Mouse (Mus musculus) limb, embryonic 13.5 days (tissue): ENCODE results near the gene Inhbe. TPM values are rescaled to one million over a fixed set of nuclear protein-coding genes. Genes with fewer than 3 reads are reported as not detected.
A peak's percentile ranks its signal among the peaks of the same experiment; 100 is the strongest.

Experiments
- ATAC-seq: fragments of 200-750 bp; cut with Nextera tagmentation; 2 replicates; pipeline ENCODE4 v1.8.0; 2017; ENCODE audit warnings: low read depth, moderate number of reproducible peaks, moderate TSS enrichment; ENCODE audit not compliant: low FRiP score
- H3K27ac ChIP-seq: fragments of 300-500 bp; sonication (generic); 2 replicates; pipeline ENCODE4 v1.5.1; 2015; ENCODE audit warnings: inconsistent platforms, mild to moderate bottlenecking, moderate library complexity
- H3K27me3 ChIP-seq: fragments of 300-500 bp; sonication (generic); 2 replicates; pipeline ENCODE4 v1.6.1; 2015; ENCODE audit warnings: mild to moderate bottlenecking, inconsistent platforms
- H3K36me3 ChIP-seq: fragments of 300-500 bp; sonication (generic); 2 replicates; pipeline ENCODE4 v1.6.1; 2015; ENCODE audit warnings: inconsistent platforms, mild to moderate bottlenecking, moderate library complexity
- H3K4me1 ChIP-seq: fragments of 300-500 bp; sonication (generic); 2 replicates; pipeline ENCODE4 v1.6.1; 2015; ENCODE audit warnings: inconsistent platforms
- H3K4me2 ChIP-seq: fragments of 300-500 bp; sonication (generic); replicated peaks from 2 replicates; pipeline ENCODE4 v1.6.1; 2015; ENCODE audit warnings: inconsistent platforms, mild to moderate bottlenecking, moderate library complexity
- H3K4me3 ChIP-seq: fragments of 300-500 bp; sonication (generic); 2 replicates; pipeline ENCODE4 v1.5.1; 2015; ENCODE audit warnings: moderate library complexity, mild to moderate bottlenecking, inconsistent platforms
- H3K9ac ChIP-seq: fragments of 300-500 bp; sonication (generic); 2 replicates; pipeline ENCODE4 v1.6.1; 2015; ENCODE audit warnings: mild to moderate bottlenecking, inconsistent platforms
- H3K9me3 ChIP-seq: fragments of 300-500 bp; sonication (generic); 2 replicates; pipeline ENCODE4 v1.6.1; 2016; ENCODE audit warnings: inconsistent platforms
- WGBS: fragments of 180-500 bp; shearing (Covaris S2); methylation state at CpG from one replicate; pipeline ENCODE4 v1.1.7; 2015; 5-methylcytosine and 5-hydroxymethylcytosine counted together
- polyA plus RNA-seq: library from polyadenylated mRNA; unstranded; fragments of >200 nt; fragmentation: Nextera tagmentation; extraction: Ambion mirVana; gene quantifications from 2 replicates; pipeline ENCODE4 v1.2.1, GENCODE M21; 2015

Gene Inhbe
- polyA plus RNA-seq: 0.04 and 0.05 TPM in 2 replicates

DNA sequence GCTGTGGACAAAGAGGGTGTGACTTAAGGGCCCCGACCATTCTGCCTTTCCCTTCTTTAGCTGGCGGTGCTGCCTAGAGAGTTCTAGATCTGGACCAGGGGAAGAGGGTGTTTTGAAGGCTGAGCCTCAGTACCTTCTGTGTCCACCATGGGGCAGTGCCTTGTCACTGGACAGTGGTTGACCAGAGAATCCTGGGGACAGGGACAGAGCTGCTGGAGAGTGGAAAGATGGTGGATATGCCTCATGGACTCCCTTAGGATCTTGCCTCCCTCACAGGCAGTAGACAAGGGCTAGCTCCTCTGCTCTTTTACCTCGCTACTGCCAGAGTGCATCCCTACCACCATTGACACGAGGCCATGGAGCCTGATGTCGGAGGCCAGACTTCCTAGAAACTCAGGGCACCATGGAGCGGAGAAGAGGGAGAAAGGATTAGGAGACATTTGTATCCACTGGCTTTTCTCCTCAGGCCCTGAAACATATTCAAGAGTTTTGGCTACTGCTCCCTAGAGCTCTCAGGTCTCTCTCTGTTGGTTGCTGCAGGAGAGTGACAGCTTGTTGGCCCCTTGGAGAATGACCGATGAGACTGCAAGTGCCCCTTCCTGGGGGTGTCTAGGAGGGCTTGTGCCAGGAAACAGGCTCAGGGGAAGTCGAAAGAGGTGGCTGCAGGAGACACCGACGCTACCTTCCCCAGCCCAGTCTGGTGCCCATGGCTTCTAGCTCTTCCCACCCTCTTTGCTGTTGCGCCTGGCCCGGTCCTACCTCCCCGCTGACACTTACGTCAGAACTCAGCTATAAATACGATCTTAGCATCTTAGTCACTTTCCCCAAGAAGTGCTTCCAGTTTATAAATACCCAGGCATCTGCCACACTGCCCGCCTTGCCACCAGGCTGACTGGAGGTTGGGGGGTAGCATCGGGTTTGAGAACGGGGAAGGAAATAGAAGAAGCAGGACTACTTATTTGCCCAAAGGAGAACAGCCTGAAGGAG lies at the start of gene Inhbe:
Gene Inhbe (minus strand): TSS at position 503 of the 987 bp plus-strand sequence.
- 87% methylated on average over 18 of the region's 18 CpGs for WGBS
- no peaks in the 10 kb centered on the region for H3K9me3 ChIP-seq
- H3K4me2 ChIP-seq: no peak within 1 kb of the TSS
- H3K36me3 ChIP-seq: no peaks in the 10 kb centered on the region
- H3K27me3 ChIP-seq: no peaks in the 10 kb centered on the region
- no peak within 1 kb of the TSS for H3K9ac ChIP-seq
- H3K4me3 ChIP-seq: no peak within 1 kb of the TSS
- no peak for ATAC-seq
- H3K4me1 ChIP-seq: peaks cover 12% of the 10 kb centered on the region
- no peak within 1 kb of the TSS for H3K27ac ChIP-seq

DNA sequence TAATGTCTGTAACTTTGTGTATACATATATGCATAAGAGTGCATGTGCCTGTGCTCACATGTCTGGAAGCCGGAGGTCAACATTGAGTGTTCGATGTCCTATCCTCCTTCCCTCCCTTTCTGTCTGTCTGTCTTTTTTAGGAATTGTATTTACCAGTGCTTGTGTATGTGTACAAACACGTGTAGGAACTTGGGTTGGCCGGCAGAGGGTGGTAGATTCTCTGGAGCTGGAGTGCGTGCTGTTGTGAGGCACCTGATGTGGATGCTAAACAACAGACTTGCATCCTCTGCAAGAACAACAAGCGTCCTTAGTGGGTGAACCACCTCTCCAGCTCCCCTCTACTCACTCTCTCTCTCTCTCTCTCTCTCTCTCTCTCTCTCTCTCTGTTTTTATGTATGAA lies 37.6 kb upstream of the Inhbe start:
- no peak for ATAC-seq
- WGBS: 83% methylated on average over 6 of the region's 6 CpGs
- Histone ChIP-seq H3K36me3 (peaks cover 38% of the 10 kb centered on the region), H3K9me3 (no peaks in the 10 kb centered on the region), H3K4me2 (no peak overlapping the region), H3K27me3 (no peaks in the 10 kb centered on the region), H3K4me3 (no peak overlapping the region), H3K4me1 (no peaks in the 10 kb centered on the region), H3K27ac (no peak overlapping the region), H3K9ac (no peak overlapping the region)

- H3K9ac ChIP-seq: peak overlapping the region; percentile 86
- no peaks in the 10 kb centered on the region for H3K36me3 ChIP-seq
- H3K27ac ChIP-seq: peak overlapping the region; percentile 94
- peak overlapping the region; percentile 69 for H3K4me2 ChIP-seq
- H3K27me3 ChIP-seq: no peaks in the 10 kb centered on the region
- H3K4me1 ChIP-seq: peaks cover 15% of the 10 kb centered on the region
- peak overlapping the region; percentile 69 for H3K4me3 ChIP-seq
- no peaks in the 10 kb centered on the region for H3K9me3 ChIP-seq
- ATAC-seq: no peak
- WGBS: 53% methylated on average over 2 of the region's 2 CpGs
Measured at GRCm38 (mm10) chr10:127381743-127382134, 27.5 kb upstream of the Inhbe start.

- ATAC-seq: peak; percentile 82
- under 1% methylated on average over 54 of the region's 79 CpGs for WGBS
Measured at GRCm38 (mm10) chr10:127380767-127381742, 26.8 kb upstream of the Inhbe start.

DNA sequence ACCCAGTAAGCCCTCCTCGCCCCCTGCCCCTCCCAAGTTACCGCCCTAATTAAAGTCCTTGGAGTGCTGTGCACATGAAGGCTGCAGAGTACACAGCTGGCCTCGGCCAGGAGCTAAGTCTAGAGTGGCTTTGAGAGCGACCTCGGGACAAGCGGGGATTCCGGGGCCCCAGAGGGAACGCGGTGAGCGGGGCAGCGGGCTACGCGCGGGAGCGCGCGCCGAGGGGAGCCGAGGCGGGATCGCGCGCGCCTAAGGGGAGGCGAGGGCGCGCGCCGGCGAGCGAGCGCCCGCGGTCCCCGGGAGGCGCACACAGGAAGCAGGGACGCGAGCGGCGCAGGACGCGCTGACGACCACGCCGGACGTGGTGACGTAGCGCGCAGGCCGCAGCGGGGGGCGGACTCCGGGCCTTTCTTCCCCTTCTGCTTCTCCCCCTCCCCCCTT lies 26.1 kb upstream of the Inhbe start, which contains the start of gene R3hdm2:
Gene R3hdm2 (plus strand): TSS at position 77 of the 441 bp plus-strand sequence.
- Histone ChIP-seq H3K27me3 (no peaks in the 10 kb centered on the region), H3K27ac (peak within 1 kb of the TSS; percentile 94), H3K9me3 (no peaks in the 10 kb centered on the region), H3K9ac (peak within 1 kb of the TSS; percentile 86), H3K4me2 (peak within 1 kb of the TSS; percentile 69), H3K4me3 (peak within 1 kb of the TSS; percentile 69), H3K36me3 (no peaks in the 10 kb centered on the region), H3K4me1 (peaks cover 15% of the 10 kb centered on the region)
- peak; percentile 96 for ATAC-seq
- WGBS: under 1% methylated on average over 47 of the region's 53 CpGs

More at GRCm38 (mm10) chr10:127380767-127381742, 26.8 kb upstream of the Inhbe start:
- H3K9ac ChIP-seq: peak overlapping the region; percentile 86
- H3K4me1 ChIP-seq: peaks cover 15% of the 10 kb centered on the region
- H3K4me2 ChIP-seq: peak overlapping the region; percentile 69
- no peaks in the 10 kb centered on the region for H3K36me3 ChIP-seq
- peak overlapping the region; percentile 94 for H3K27ac ChIP-seq
- no peaks in the 10 kb centered on the region for H3K27me3 ChIP-seq
- H3K9me3 ChIP-seq: no peaks in the 10 kb centered on the region
- H3K4me3 ChIP-seq: peak overlapping the region; percentile 69

GRCm38 (mm10) chr10:127379654-127380053 lies 25.4 kb upstream of the Inhbe start:
- no peaks in the 10 kb centered on the region for H3K36me3 ChIP-seq
- peak overlapping the region; percentile 94 for H3K27ac ChIP-seq
- H3K27me3 ChIP-seq: no peaks in the 10 kb centered on the region
- peak overlapping the region; percentile 86; the same call in 1 of the 2 replicates for H3K9ac ChIP-seq
- H3K4me2 ChIP-seq: peak overlapping the region; percentile 66
- no peak for ATAC-seq
- no peaks in the 10 kb centered on the region for H3K9me3 ChIP-seq
- 86% methylated on average over 8 of the region's 8 CpGs for WGBS
- H3K4me3 ChIP-seq: peak overlapping the region; percentile 69
- peaks cover 15% of the 10 kb centered on the region for H3K4me1 ChIP-seq

- H3K36me3 ChIP-seq: no peaks in the 10 kb centered on the region
- no peak overlapping the region for H3K4me3 ChIP-seq
- no peak overlapping the region for H3K9ac ChIP-seq
- peaks cover 12% of the 10 kb centered on the region for H3K4me1 ChIP-seq
- no peaks in the 10 kb centered on the region for H3K27me3 ChIP-seq
- no peak for ATAC-seq
- H3K4me2 ChIP-seq: no peak overlapping the region
- no peak overlapping the region for H3K27ac ChIP-seq
- no peaks in the 10 kb centered on the region for H3K9me3 ChIP-seq
- 53% methylated on average over 3 of the region's 3 CpGs for WGBS
Measured at GRCm38 (mm10) chr10:127377700-127378099, 23.5 kb upstream of the Inhbe start.

DNA sequence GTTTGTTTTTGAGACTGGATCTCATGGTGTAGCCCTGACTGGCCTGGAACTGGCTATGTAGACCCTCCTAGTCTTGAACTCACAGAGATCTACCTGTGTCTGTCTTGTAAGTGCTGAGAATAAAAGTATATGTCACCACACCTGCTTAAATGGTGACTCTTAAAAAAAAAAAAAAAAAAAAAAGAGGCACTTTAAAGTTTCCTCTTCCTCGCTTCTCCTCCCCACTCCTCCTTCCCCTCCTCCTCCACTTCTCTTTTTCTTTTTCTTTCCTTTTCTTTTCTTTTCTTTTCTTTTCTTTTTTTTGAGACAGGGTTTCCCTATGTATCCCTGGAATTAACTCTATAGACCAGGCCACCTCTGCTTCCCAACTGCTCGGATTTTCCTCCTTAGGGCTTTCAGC lies 16.8 kb upstream of the Inhbe start:
- ATAC-seq: no peak
- H3K4me2 ChIP-seq: no peak overlapping the region
- no peak overlapping the region for H3K4me3 ChIP-seq
- H3K4me1 ChIP-seq: no peaks in the 10 kb centered on the region
- H3K27ac ChIP-seq: no peak overlapping the region
- H3K9ac ChIP-seq: no peak overlapping the region
- H3K36me3 ChIP-seq: no peaks in the 10 kb centered on the region
- no peaks in the 10 kb centered on the region for H3K27me3 ChIP-seq
- H3K9me3 ChIP-seq: no peaks in the 10 kb centered on the region
- WGBS: 69% methylated on average over 2 of the region's 2 CpGs

DNA sequence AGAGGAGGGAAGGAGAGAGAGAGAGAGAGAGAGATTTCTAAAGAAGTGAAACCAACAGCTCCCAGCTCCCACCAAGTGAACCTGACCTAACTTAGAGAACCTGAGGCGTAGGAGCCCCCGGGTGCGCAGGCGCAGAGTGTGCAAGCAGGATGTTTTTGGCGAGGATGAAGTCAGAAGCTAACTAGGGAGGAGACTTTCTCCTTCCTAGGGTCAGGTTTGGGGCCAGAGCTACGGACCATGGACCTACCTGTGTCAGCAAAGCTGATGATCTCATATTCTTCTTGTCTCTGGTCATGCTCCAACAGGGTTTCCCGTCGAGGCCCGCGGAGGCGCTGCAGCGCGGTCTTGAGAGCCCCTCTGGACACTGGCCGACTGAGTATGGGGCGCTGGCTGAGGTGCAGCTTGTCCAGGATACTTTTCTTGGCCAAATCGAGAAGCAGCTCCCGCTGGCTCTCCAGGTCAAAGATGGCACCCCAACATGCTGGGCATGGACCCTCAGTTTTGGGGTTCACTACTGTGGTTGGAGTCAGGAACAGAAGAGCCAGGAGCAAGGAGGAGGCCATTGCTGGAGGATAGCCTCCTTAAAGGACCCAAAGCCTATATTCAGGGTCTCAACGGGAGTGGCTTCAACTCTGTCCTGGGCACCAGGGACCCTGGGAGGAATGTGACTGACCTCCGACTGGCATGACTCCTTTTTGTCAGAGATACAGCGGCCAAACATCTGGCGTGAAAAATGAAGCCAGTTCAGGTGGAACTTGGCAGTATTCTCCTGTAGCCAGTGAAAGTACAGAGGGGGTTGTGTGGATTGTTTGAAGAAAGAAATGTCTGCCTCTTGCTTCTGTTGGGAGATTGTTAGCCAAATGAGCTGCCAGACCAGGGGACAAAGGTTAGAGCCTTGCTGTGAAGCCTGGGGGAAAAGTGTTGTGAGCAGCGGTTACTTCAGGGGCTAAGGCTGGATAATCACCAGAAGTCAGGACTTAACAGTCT lies 15.9 kb upstream of the Inhbe start, which contains the start of gene Inhbc:
Gene Inhbc (minus strand): TSS at position 598 of the 987 bp plus-strand sequence.
- no peak for ATAC-seq
- H3K4me1 ChIP-seq: no peaks in the 10 kb centered on the region
- no peak within 1 kb of the TSS for H3K9ac ChIP-seq
- no peak within 1 kb of the TSS for H3K27ac ChIP-seq
- 78% methylated on average over 22 of the region's 22 CpGs for WGBS
- H3K36me3 ChIP-seq: no peaks in the 10 kb centered on the region
- H3K27me3 ChIP-seq: no peaks in the 10 kb centered on the region
- no peaks in the 10 kb centered on the region for H3K9me3 ChIP-seq
- no peak within 1 kb of the TSS for H3K4me2 ChIP-seq
- H3K4me3 ChIP-seq: no peak within 1 kb of the TSS

GRCm38 (mm10) chr10:127368273-127368672 lies 14.1 kb upstream of the Inhbe start:
- Histone ChIP-seq H3K27ac (no peak overlapping the region), H3K4me1 (no peaks in the 10 kb centered on the region), H3K27me3 (no peaks in the 10 kb centered on the region), H3K36me3 (no peaks in the 10 kb centered on the region), H3K4me3 (no peak overlapping the region), H3K9me3 (no peaks in the 10 kb centered on the region), H3K4me2 (no peak overlapping the region), H3K9ac (no peak overlapping the region)
- no peak for ATAC-seq
- 86% methylated on average over 2 of the region's 2 CpGs for WGBS

DNA sequence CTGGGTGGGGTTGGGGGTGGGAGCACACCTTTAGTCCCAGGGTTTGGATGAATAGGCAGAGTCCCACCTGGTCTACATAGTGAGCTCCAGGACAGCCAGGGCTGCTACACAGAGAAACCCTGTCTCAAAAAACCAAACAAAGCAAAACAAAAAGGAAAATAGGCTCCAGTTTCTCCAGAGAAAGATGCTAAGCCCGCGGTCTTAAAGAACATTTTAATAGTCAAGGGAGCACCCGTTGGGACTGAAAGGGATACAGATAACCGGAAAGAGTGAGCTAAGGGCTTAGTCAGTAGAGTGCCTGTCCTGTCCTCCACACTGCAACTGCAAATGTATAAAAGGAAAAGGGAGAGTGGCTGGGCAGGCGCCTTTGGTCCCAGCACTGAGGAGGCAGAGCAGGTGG lies 12.9 kb upstream of the Inhbe start:
- no peak overlapping the region for H3K4me3 ChIP-seq
- no peaks in the 10 kb centered on the region for H3K36me3 ChIP-seq
- H3K9ac ChIP-seq: no peak overlapping the region
- H3K9me3 ChIP-seq: no peaks in the 10 kb centered on the region
- ATAC-seq: no peak
- H3K27ac ChIP-seq: no peak overlapping the region
- 77% methylated on average over 5 of the region's 5 CpGs for WGBS
- H3K4me2 ChIP-seq: no peak overlapping the region
- H3K27me3 ChIP-seq: no peaks in the 10 kb centered on the region
- H3K4me1 ChIP-seq: no peaks in the 10 kb centered on the region
